Mouse (Mus musculus): ENCODE data around the gene Lysmd4. TPM values are rescaled to one million over a fixed set of nuclear protein-coding genes. Genes with fewer than 3 reads are reported as not detected.

Lysmd4 gene
- total RNA-seq, 4 experiments from 2014 or later, result 16.9 to 20.9 (median 19.3) TPM

GRCm38 (mm10) chr7:67342067-67342625, 119.8 kb downstream of the Lysmd4 start:
- DNase-seq (ENCODE audit: low spot score), result no peak

DNA sequence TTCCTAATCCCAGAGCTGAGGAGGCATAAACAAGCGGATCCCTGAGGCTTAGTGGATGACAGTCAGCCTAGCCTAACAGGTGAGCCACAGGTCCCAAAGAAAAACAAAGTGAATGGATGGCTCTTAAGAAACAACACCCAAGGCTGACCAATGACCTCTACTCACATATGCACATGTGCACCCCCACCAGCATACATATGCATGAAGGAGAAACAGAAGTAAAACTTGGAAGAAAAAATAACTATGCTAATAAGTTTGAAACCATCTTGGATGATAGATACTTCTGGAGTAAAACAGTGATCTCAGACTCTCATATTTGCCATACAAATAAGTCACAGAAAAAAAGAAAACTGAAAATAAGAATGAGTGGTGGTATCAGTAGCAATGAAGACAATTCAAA, 122.1 kb downstream of the Lysmd4 start:
- no peak for DNase-seq (ENCODE audit: low spot score)

DNA sequence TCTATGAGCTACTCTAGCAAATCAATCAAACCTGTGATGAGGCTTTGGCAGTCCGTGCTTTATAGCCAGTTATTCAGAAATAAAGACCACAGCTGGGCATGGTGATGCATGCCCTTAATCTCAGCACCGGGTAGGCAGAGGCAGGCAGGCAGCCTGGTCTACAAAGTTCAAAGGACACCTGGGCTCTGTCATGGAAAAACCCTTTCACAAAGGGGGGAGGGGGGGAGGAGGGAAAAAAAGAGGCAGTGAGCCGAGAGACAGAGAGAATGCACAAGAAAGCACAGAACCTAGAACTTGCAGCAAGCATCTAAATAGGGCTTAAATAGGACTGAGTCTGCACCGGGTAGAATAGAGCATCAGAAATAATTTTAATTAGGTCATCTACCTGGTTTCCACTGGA, 130.6 kb downstream of the Lysmd4 start:
- DNase-seq (ENCODE audit: low spot score), result no peak

DNA sequence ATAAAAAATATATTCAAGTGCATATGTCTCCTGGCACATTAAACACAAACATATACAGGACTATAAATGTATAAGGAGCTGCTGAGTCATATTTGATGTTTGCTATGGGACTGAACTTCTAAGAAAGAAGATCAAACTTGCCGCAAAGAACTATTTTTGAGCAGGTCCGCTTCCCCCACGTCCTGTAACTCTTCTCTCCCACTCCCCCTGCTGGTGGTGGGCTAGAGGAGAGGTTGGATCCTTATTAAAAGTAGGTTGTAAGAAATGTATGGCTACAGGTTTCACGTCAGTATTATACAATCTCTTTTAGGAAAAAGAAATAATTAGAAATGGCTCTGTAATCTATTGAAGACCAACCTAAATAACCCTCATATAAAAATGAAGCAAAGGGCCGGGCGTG, 131.3 kb downstream of the Lysmd4 start:
- no peak for DNase-seq (ENCODE audit: low spot score)

DNA sequence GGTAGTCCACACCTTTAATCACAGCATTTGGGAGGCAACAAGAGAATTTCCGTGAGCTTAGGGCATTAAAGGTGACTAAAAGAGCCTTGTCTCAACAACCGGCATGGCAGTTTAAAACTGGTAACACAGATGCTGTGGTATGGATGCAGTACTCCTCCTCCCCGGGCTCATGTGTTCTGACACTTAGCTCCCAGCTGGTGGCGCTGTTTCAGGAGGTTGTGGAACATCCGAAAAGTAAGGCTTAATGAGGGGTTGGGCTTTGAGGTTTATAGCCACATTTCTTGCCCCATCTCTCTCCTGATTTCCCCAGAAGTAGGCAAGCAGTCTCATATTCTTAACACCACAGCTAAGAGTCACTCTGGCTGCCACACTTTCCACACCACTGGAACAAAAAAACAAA, 133.5 kb downstream of the Lysmd4 start:
- no peak for DNase-seq (ENCODE audit: low spot score)

Other genes with a start within 250 kb of the Lysmd4 start
- 100 to 1,000 TPM; 134 to 141 (median 140) TPM for gene Mef2a, start 150.3 kb downstream of the Lysmd4 start, total RNA-seq (2022)

Data from heart, adult 8-10 months (tissue).